Comparison of ENCODE assay signal across 8 mouse cellular contexts in the genomic region with DNA sequence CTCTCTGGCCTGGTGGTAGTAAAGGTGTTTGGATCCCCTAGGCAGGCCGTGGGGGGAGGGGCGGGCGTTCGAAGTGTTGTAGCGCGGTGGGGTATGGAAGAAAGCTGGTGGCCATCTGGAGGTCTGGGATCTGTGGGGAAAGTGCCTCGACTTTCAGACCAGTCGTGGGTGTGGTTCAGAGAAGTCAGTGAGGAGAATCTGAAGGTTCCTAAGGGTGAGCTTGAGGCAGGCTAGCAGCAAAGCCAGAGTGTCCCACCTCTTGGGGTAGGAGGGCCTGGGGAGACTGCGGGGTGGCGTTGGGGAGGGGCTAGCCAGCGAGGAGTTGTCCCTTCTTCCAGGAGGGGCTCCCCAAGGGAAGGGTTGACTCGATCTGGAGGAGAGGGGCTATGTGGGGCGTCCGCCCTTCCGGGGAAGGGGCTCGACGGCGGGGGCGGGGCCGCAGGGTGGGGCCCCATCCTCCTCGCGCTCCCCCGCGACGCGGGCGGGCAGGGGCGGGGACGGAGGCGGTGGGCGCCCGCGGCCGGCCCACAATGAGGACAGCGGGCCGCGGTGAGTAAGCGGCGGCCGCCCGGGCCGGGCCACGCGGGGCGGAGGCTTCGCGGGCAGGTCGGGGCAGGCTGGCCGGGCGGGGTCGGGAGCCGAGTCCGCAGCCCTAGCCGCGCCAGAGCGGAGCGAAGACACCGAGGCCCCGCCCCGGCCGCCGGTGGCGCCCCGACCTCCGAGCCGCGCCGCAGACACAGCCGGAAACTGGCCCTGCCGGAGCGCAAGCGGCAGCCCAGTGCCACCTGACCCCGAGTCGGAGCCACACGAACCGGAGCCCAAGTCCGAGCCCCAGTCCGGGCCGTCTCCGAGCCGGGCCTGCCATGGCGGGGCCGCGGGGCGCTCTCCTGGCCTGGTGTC. TPM values are rescaled to one million over a fixed set of nuclear protein-coding genes. Genes with fewer than 3 reads are reported as not detected.
DNase-seq lines count a peak whose midpoint lies in the region; ATAC-seq and TF ChIP-seq lines count a peak whose summit lies in the region.

Gene Micall1 (plus strand): TSS at position 478 of the 900 bp plus-strand sequence.

- TF ChIP-seq CTCF in bone marrow macrophage, adult 2 months (IDR thresholded peaks at IDR 0.05; ENCODE audit: low read depth, low read length): no peak
- TF ChIP-seq CTCF in heart, postnatal 0 days (IDR thresholded peaks at IDR 0.05; ENCODE audit: low read depth): no peak
- TF ChIP-seq CTCF in liver, postnatal 0 days (IDR thresholded peaks at IDR 0.05; ENCODE audit: low read depth): no peak

- peak within 1 kb of the TSS; percentile 90 for H3K9ac ChIP-seq in forebrain, embryonic 11.5 days (ENCODE audit: low read length)
- H3K9ac ChIP-seq in heart, postnatal 0 days (replicated peaks; ENCODE audit: low read depth, low read length): peak within 1 kb of the TSS; percentile 93
- peak within 1 kb of the TSS; percentile 88 for H3K9ac ChIP-seq in liver, postnatal 0 days (replicated peaks)
- peak within 1 kb of the TSS; percentile 93 for H3K9ac ChIP-seq in neural tube, embryonic 13.5 days

- peak within 1 kb of the TSS; percentile 95 for H3K4me3 ChIP-seq in bone marrow macrophage, adult 2 months (ENCODE audit: insufficient read depth, low read length)
- H3K4me3 ChIP-seq in forebrain, embryonic 11.5 days (ENCODE audit: low read depth, low read length): peak within 1 kb of the TSS; percentile 83
- H3K4me3 ChIP-seq in heart, postnatal 0 days (ENCODE audit: low read depth, low read length): peak within 1 kb of the TSS; percentile 71
- peak within 1 kb of the TSS; percentile 73 for H3K4me3 ChIP-seq in liver, postnatal 0 days (ENCODE audit: low read depth, low read length)
- H3K4me3 ChIP-seq in neural tube, embryonic 13.5 days: peak within 1 kb of the TSS; percentile 91

- TF ChIP-seq POLR2A in bone marrow macrophage, adult 2 months (IDR thresholded peaks at IDR 0.05; ENCODE audit: borderline replicate concordance, low read depth, low read length): no peak

- peaks cover 26% of the 10 kb centered on the region for H3K4me1 ChIP-seq in bone marrow macrophage, adult 2 months (ENCODE audit: control insufficient read depth, insufficient read depth, low read length)
- peaks cover 9% of the 10 kb centered on the region; the same call in 1 of the 2 replicates for H3K4me1 ChIP-seq in forebrain, embryonic 11.5 days (replicated peaks; ENCODE audit: control insufficient read depth, insufficient read depth, low read length)
- H3K4me1 ChIP-seq in heart, postnatal 0 days (ENCODE audit: control insufficient read depth, insufficient read depth): 0 out of 2 replicates have a peak, but pooled peaks cover 15% of the 10 kb centered on the region
- peaks cover 23% of the 10 kb centered on the region for H3K4me1 ChIP-seq in liver, postnatal 0 days (ENCODE audit: insufficient read depth)
- peaks cover 36% of the 10 kb centered on the region for H3K4me1 ChIP-seq in neural tube, embryonic 13.5 days (replicated peaks)

- peak; percentile 82 for ATAC-seq in forebrain, embryonic 11.5 days (replicated peaks; ENCODE audit: low FRiP score)
- peak; percentile 79 for ATAC-seq in heart, postnatal 0 days (ENCODE audit: insufficient read depth, low read depth)
- peak; percentile 82 for ATAC-seq in liver, postnatal 0 days
- peak; percentile 75 for ATAC-seq in neural tube, embryonic 13.5 days (ENCODE audit: low read depth)

- H3K36me3 ChIP-seq in forebrain, embryonic 11.5 days (ENCODE audit: control insufficient read depth, insufficient read depth, low read length): no peaks in the 10 kb centered on the region
- peaks cover 11% of the 10 kb centered on the region for H3K36me3 ChIP-seq in heart, postnatal 0 days (replicated peaks; ENCODE audit: control insufficient read depth, insufficient read depth, low read length)
- H3K36me3 ChIP-seq in liver, postnatal 0 days (replicated peaks; ENCODE audit: insufficient read depth, low read length): no peaks in the 10 kb centered on the region; the same call in 1 of the 2 replicates
- H3K36me3 ChIP-seq in neural tube, embryonic 13.5 days: peaks cover 7% of the 10 kb centered on the region

- H3K27ac ChIP-seq in bone marrow macrophage, adult 2 months (ENCODE audit: insufficient read depth, low read depth, low read length): peak within 1 kb of the TSS; percentile 58
- no peak within 1 kb of the TSS for H3K27ac ChIP-seq in forebrain, embryonic 11.5 days (ENCODE audit: low read depth, low read length)
- peak within 1 kb of the TSS; percentile 96 for H3K27ac ChIP-seq in heart, postnatal 0 days (ENCODE audit: low read depth)
- H3K27ac ChIP-seq in liver, postnatal 0 days (ENCODE audit: low read depth): peak within 1 kb of the TSS; percentile 82
- peak within 1 kb of the TSS; percentile 80 for H3K27ac ChIP-seq in neural tube, embryonic 13.5 days (replicated peaks)

- TF ChIP-seq EP300 in heart, postnatal 0 days (IDR thresholded peaks at IDR 0.05; ENCODE audit: low read depth): no peak
- TF ChIP-seq EP300 in liver, postnatal 0 days (IDR thresholded peaks at IDR 0.05; ENCODE audit: low read depth): no peak

- no peaks in the 10 kb centered on the region for H3K9me3 ChIP-seq in forebrain, embryonic 11.5 days (ENCODE audit: control insufficient read depth, low read length)
- H3K9me3 ChIP-seq in heart, postnatal 0 days (replicated peaks; ENCODE audit: control insufficient read depth, low read length): no peaks in the 10 kb centered on the region
- no peaks in the 10 kb centered on the region for H3K9me3 ChIP-seq in liver, postnatal 0 days (ENCODE audit: low read length)
- H3K9me3 ChIP-seq in neural tube, embryonic 13.5 days: no peaks in the 10 kb centered on the region

- peaks cover 3% of the 10 kb centered on the region for H3K27me3 ChIP-seq in forebrain, embryonic 11.5 days (ENCODE audit: control insufficient read depth, insufficient read depth, low read length)
- H3K27me3 ChIP-seq in heart, postnatal 0 days (ENCODE audit: control insufficient read depth, insufficient read depth, low read length): no peaks in the 10 kb centered on the region
- no peaks in the 10 kb centered on the region for H3K27me3 ChIP-seq in liver, postnatal 0 days (ENCODE audit: insufficient read depth, low read length)
- peaks cover 5% of the 10 kb centered on the region; the same call in 1 of the 2 replicates for H3K27me3 ChIP-seq in neural tube, embryonic 13.5 days

- H3K4me2 ChIP-seq in forebrain, embryonic 11.5 days (ENCODE audit: low read depth, low read length, severe bottlenecking): peak within 1 kb of the TSS; percentile 96
- peak within 1 kb of the TSS; percentile 98 for H3K4me2 ChIP-seq in heart, postnatal 0 days (ENCODE audit: low read depth, low read length)
- H3K4me2 ChIP-seq in liver, postnatal 0 days (ENCODE audit: low read depth, low read length): peak within 1 kb of the TSS; percentile 97
- H3K4me2 ChIP-seq in neural tube, embryonic 13.5 days: peak within 1 kb of the TSS; percentile 97

- DNase-seq in CD8-positive naive resting alpha-beta T cell, adult 2 months (ENCODE audit: low read depth in 2 of 2, low spot score in 2 of 2): peak; percentile 18 to 41
- DNase-seq in forebrain, embryonic 11.5 days (ENCODE audit: low spot score): peak; percentile 84
- peak; percentile 49 for DNase-seq in heart, postnatal 0 days (ENCODE audit: low spot score)
- DNase-seq in kidney, postnatal 25 days: peak; percentile 78 to 92
- DNase-seq in liver, postnatal 0 days: peak; percentile 80
- DNase-seq in thymus, postnatal 10 days (ENCODE audit: low spot score in 2 of 2): peak; percentile 36 to 59

- WGBS in forebrain, embryonic 11.5 days: under 1% methylated on average over 75 of the region's 85 CpGs
- under 1% methylated on average over 60 of the region's 85 CpGs for WGBS in heart, postnatal 0 days
- 5% methylated on average over 29 of the region's 85 CpGs for WGBS in liver, postnatal 0 days (ENCODE audit: insufficient replicate concordance)
- under 1% methylated on average over 77 of the region's 85 CpGs for WGBS in neural tube, embryonic 13.5 days

RNA-seq across cellular contexts. Expression of gene Micall1, which starts in this region (rescaled TPM):
- 16.2 and 16.3 TPM in 2 replicates for polyA plus RNA-seq in bone marrow macrophage, adult 2 months (2012; ENCODE audit: insufficient read depth, insufficient read length, missing spikeins)
- polyA plus RNA-seq in forebrain, embryonic 11.5 days (2014; fragmentation: Nextera tagmentation; extraction: Ambion mirVana): 6.3 and 7.6 TPM in 2 replicates
- total RNA-seq in heart, postnatal 0 days (2014; rRNA removed; ENCODE audit: low replicate concordance): 45.9 and 52.9 TPM in 2 replicates
- 13.2 and 19.0 TPM in 2 replicates for polyA plus RNA-seq in heart, postnatal 0 days (2015; fragmentation: Nextera tagmentation; extraction: Ambion mirVana)
- polyA plus RNA-seq in liver, postnatal 0 days (2015; fragmentation: Nextera tagmentation; extraction: Ambion mirVana): 0.92 and 1.3 TPM in 2 replicates
- polyA plus RNA-seq in neural tube, embryonic 13.5 days (2015; fragmentation: Nextera tagmentation; extraction: Ambion mirVana): 10.4 and 11.2 TPM in 2 replicates

Comparison
In these comparisons a context has a peak if more than half of its experiments do, and no peak if none do; other contexts are left out.
1. DNase-seq: peak in every context shown above with its lines; median percentile 85 in kidney, postnatal 25 days; 84 in forebrain, embryonic 11.5 days; 80 in liver, postnatal 0 days; 49 in heart, postnatal 0 days; 48 in thymus, postnatal 10 days; 30 in CD8-positive naive resting alpha-beta T cell, adult 2 months.